Mouse (Mus musculus) liver, embryonic 14.5 days (tissue): ENCODE results near the gene Nrp2.

ENCODE experiments used
- CTCF ChIP-seq: IDR thresholded peaks from 2 replicates; pipeline ENCODE4 v1.5.1; 2016; ENCODE audit warnings: antibody characterized with exemption, low read depth, control low read depth
- EP300 ChIP-seq: IDR thresholded peaks from 2 replicates; pipeline ENCODE4 v1.6.1; 2016; ENCODE audit warnings: antibody characterized with exemption, low read depth

- TF ChIP-seq EP300 (no peak), CTCF (no peak)
Observed at GRCm38 (mm10) chr1:62763779-62764178, 60.7 kb downstream of the Nrp2 start.
